Mouse (Mus musculus): ENCODE results near the gene Dnaaf5. TPM values are rescaled to one million over a fixed set of nuclear protein-coding genes. Genes with fewer than 3 reads are reported as not detected.

Gene Dnaaf5
- polyA plus RNA-seq, 1 experiment: 15.9 TPM

DNA sequence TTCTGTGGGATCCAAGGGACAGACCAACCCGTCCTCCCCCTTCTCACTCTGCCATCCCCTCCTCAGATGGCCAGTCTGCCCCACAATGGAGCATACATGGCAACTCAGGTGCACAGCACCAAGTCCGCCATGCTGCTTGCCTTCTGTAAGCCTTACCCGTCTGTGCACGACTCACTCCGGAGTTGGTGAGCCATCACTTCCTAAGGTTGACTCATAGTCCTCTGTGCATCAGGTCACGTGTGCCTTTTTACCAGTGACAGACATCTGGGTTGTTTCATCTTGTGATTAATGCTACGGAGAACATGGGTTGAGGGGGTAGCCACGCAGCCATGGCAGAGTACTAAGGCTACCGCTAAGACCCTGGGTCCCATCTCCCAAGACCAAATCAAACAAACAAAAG, 9.4 kb upstream of the Dnaaf5 start:
- WGBS: 78% methylated on average over 9 of the region's 9 CpGs
- H3K27me3 ChIP-seq (ENCODE audit: control insufficient read depth, insufficient read depth, low read length): no peaks in the 10 kb centered on the region
- no peak overlapping the region for H3K4me3 ChIP-seq (ENCODE audit: extremely low read depth, insufficient read depth, insufficient read length)
- TF ChIP-seq POLR2A (IDR thresholded peaks at IDR 0.05; ENCODE audit: low read depth, low read length): no peak
- no peak for TF ChIP-seq CTCF (IDR thresholded peaks at IDR 0.05; ENCODE audit: extremely low read depth, insufficient read depth, insufficient read length, insufficient replicate concordance)
- H3K27ac ChIP-seq (ENCODE audit: insufficient read depth, low read length): no peak overlapping the region
- no peak for DNase-seq (ENCODE audit: low read depth in 1 of 2, low spot score in 2 of 2)
- no peaks in the 10 kb centered on the region for H3K36me3 ChIP-seq (ENCODE audit: control insufficient read depth, insufficient read depth, low read length)
- H3K4me1 ChIP-seq (ENCODE audit: control insufficient read depth, insufficient read depth, insufficient read length): no peaks in the 10 kb centered on the region

DNA sequence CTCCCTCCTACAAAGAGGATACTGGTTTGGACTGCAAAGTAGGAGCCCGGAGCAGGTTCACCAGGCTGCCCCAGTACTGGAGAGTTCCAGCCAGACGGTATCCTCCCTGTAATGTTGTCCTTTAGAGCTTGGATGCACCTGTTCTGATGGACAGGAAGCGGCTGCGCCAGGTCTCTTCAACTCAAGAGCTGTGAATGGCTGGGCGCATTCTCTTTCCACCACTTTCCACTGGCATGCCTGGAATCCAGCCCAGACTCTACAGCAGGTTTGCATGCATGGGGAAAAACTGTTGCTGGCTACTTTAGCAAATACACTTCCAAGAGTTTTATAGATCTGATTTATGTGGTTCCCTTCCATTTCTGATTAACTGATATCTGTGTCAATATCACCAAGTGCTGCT, 8.7 kb upstream of the Dnaaf5 start:
- Histone ChIP-seq H3K4me1 (ENCODE audit: control insufficient read depth, insufficient read depth, insufficient read length) (no peaks in the 10 kb centered on the region), H3K27ac (ENCODE audit: insufficient read depth, low read length) (no peak overlapping the region), H3K4me3 (ENCODE audit: extremely low read depth, insufficient read depth, insufficient read length) (no peak overlapping the region), H3K36me3 (ENCODE audit: control insufficient read depth, insufficient read depth, low read length) (no peaks in the 10 kb centered on the region), H3K27me3 (ENCODE audit: control insufficient read depth, insufficient read depth, low read length) (no peaks in the 10 kb centered on the region)
- no peak for TF ChIP-seq CTCF (IDR thresholded peaks at IDR 0.05; ENCODE audit: extremely low read depth, insufficient read depth, insufficient read length, insufficient replicate concordance)
- no peak for TF ChIP-seq POLR2A (IDR thresholded peaks at IDR 0.05; ENCODE audit: low read depth, low read length)
- DNase-seq (ENCODE audit: low read depth in 1 of 2, low spot score in 2 of 2): no peak
- WGBS: 85% methylated on average over 5 of the region's 5 CpGs

DNA sequence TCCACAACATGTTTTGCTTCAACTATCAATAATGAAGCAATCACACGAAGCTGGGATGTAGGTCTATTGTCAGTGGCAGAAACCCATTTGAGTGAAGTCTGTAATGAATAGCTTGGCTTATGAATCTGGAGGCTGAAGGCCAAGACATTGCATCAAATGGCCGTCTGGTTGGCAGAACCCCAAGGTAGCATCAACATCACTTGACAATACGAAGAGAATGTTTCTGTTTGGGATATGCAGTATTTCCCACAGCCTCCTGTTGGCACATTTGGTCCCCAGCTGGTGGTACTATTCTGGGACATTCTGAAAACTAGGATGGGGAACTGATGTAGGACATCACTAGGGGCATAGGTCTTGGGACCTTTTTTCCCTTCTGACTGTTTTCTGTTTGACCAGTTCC, 6.1 kb upstream of the Dnaaf5 start:
- no peak for TF ChIP-seq CTCF (IDR thresholded peaks at IDR 0.05; ENCODE audit: extremely low read depth, insufficient read depth, insufficient read length, insufficient replicate concordance)
- no peak for TF ChIP-seq POLR2A (IDR thresholded peaks at IDR 0.05; ENCODE audit: low read depth, low read length)
- no peak for DNase-seq (ENCODE audit: low read depth in 1 of 2, low spot score in 2 of 2)
- H3K27ac ChIP-seq (ENCODE audit: insufficient read depth, low read length): no peak overlapping the region
- 86% methylated on average over 3 of the region's 3 CpGs for WGBS
- H3K4me1 ChIP-seq (ENCODE audit: control insufficient read depth, insufficient read depth, insufficient read length): no peaks in the 10 kb centered on the region
- no peaks in the 10 kb centered on the region for H3K27me3 ChIP-seq (ENCODE audit: control insufficient read depth, insufficient read depth, low read length)
- H3K36me3 ChIP-seq (ENCODE audit: control insufficient read depth, insufficient read depth, low read length): no peaks in the 10 kb centered on the region
- no peak overlapping the region for H3K4me3 ChIP-seq (ENCODE audit: extremely low read depth, insufficient read depth, insufficient read length)

DNA sequence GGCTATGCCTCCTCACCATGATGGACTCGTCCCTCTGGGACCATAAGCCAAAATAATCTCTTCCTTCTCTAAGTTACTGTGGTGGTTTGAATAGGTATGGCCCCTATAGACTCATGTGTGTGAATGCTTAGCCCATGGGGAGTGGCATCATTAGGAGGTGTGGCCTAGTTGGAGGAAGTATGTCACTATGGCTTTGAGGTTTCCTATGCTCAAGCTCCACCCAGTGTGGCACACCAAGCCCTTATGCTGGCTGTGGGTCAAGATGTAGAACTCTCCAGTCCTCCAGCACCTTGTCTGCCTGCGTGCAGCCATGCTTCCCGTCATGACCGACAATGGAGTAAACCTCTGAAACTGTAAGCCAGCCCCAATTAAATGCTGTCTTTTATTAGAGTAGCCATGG, 4.3 kb upstream of the Dnaaf5 start:
- Histone ChIP-seq H3K4me3 (ENCODE audit: extremely low read depth, insufficient read depth, insufficient read length) (no peak overlapping the region), H3K4me1 (ENCODE audit: control insufficient read depth, insufficient read depth, insufficient read length) (peaks cover 5% of the 10 kb centered on the region), H3K27me3 (ENCODE audit: control insufficient read depth, insufficient read depth, low read length) (no peaks in the 10 kb centered on the region), H3K36me3 (ENCODE audit: control insufficient read depth, insufficient read depth, low read length) (no peaks in the 10 kb centered on the region), H3K27ac (ENCODE audit: insufficient read depth, low read length) (no peak overlapping the region)
- no peak for DNase-seq (ENCODE audit: low read depth in 1 of 2, low spot score in 2 of 2)
- WGBS: 93% methylated on average over 4 of the region's 4 CpGs
- no peak for TF ChIP-seq CTCF (IDR thresholded peaks at IDR 0.05; ENCODE audit: extremely low read depth, insufficient read depth, insufficient read length, insufficient replicate concordance)
- no peak for TF ChIP-seq POLR2A (IDR thresholded peaks at IDR 0.05; ENCODE audit: low read depth, low read length)

DNA sequence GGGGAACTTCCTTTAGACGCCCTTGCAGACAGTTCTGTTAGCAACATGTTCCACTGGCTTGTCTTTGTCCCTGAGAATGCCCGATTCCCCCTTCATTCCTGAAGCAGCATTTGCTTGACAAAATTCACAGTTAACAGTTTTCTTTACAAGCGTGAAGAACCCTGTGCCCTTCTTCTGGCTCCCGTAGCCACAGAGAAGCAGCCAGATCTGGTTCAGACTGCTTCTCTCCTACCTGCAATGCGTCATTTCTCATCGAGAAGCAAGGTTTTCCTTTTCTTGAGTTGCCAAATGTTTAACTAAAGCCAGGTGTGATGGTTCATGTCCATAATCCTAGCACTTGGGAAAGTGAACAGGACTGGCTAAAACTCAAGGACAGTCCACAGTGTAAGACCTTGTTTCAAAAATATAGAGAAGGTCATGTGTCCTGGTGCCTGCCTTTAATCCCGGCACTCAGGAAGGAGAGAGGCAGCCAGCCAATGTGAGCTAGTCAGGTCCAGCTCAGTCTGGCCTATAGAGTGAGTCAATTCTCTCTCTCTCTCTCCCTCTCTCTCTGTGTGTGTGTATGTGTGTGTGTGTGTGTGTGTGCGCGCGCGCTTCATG, 3.4 kb upstream of the Dnaaf5 start:
- Histone ChIP-seq H3K4me3 (ENCODE audit: extremely low read depth, insufficient read depth, insufficient read length) (no peak overlapping the region), H3K27ac (ENCODE audit: insufficient read depth, low read length) (no peak overlapping the region), H3K4me1 (ENCODE audit: control insufficient read depth, insufficient read depth, insufficient read length) (peaks cover 6% of the 10 kb centered on the region), H3K27me3 (ENCODE audit: control insufficient read depth, insufficient read depth, low read length) (no peaks in the 10 kb centered on the region), H3K36me3 (ENCODE audit: control insufficient read depth, insufficient read depth, low read length) (no peaks in the 10 kb centered on the region)
- WGBS: 90% methylated on average over 11 of the region's 11 CpGs
- TF ChIP-seq POLR2A (IDR thresholded peaks at IDR 0.05; ENCODE audit: low read depth, low read length): no peak
- no peak for TF ChIP-seq CTCF (IDR thresholded peaks at IDR 0.05; ENCODE audit: extremely low read depth, insufficient read depth, insufficient read length, insufficient replicate concordance)
- DNase-seq (ENCODE audit: low read depth in 1 of 2, low spot score in 2 of 2): no peak

DNA sequence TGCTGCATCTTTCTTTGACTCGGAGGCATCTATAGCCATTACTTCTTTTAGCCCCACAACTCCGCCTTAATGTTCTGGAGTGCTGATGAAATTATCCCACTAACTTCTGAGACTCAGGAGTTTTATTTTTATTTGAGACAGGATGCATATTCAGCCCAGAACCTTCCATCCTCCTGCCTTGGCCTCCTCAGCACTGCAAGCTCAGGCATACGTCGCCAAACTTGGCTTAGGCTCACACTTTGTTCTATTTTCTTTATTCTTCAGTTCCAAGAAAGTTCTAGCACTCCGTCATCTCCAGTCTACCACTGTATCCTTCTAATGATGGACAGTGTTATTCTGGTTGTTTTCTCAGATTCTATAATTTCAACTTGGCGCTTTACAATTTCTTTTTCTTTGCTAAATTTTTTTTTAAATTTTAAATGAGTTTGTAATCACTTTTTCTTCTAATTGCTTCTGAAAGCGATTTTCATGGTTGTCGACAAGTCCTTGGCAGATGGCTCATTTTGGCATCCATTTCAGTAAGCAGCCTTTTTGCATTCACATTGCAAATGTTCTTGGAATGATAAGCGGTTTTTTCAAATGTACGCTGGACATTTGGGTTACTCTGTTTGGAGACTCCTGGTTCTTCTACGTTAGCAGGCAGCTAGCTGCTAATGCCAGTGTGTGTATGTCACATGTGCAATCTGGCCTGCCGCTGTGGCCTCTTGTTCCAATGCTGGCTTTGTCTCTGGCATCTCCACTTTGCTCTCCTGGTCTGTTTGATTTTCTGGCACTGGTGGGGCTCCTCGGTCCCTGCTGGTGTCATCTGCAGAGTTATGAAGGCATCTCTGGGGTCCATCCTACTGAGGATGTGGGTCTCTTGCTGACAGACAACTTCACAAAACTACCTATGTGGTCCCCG, 2.6 kb upstream of the Dnaaf5 start:
- no peak overlapping the region for H3K27ac ChIP-seq (ENCODE audit: insufficient read depth, low read length)
- 91% methylated on average over 14 of the region's 14 CpGs for WGBS
- H3K27me3 ChIP-seq (ENCODE audit: control insufficient read depth, insufficient read depth, low read length): no peaks in the 10 kb centered on the region
- peaks cover 6% of the 10 kb centered on the region for H3K4me1 ChIP-seq (ENCODE audit: control insufficient read depth, insufficient read depth, insufficient read length)
- TF ChIP-seq CTCF (IDR thresholded peaks at IDR 0.05; ENCODE audit: extremely low read depth, insufficient read depth, insufficient read length, insufficient replicate concordance) (no peak), POLR2A (IDR thresholded peaks at IDR 0.05; ENCODE audit: low read depth, low read length) (no peak)
- DNase-seq (ENCODE audit: low read depth in 1 of 2, low spot score in 2 of 2): no peak
- H3K4me3 ChIP-seq (ENCODE audit: extremely low read depth, insufficient read depth, insufficient read length): no peak overlapping the region
- H3K36me3 ChIP-seq (ENCODE audit: control insufficient read depth, insufficient read depth, low read length): no peaks in the 10 kb centered on the region
